Mouse (Mus musculus) liver, postnatal 0 days (tissue): ENCODE data around the gene Misp.

Source experiments
- CTCF ChIP-seq: sonication (generic); IDR thresholded peaks from 2 replicates; pipeline ENCODE4 v1.5.1; 2016; ENCODE audit warnings: antibody characterized with exemption, low read depth
- EP300 ChIP-seq: IDR thresholded peaks from 2 replicates; pipeline ENCODE4 v1.6.1; 2016; ENCODE audit warnings: antibody characterized with exemption, low read depth, mild to moderate bottlenecking

DNA sequence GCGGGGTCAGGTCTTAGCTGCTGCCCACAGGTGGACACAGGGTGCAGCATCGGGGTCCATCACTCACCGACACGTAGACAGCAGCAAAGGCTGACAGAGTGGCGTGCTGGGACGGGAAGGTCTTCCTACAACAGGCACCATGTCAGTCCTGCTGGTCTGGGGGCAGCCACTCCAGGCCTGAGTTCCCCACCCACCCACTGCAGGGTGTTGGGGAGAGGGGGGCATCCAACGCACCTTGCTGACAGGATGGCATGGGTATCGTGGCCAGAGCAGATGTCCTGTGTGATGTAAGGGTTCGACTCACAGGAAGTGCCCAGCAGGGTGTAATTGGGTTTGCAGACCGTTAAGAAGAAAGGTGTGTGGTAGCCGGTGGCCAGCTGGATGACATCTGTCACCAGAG lies 45.8 kb downstream of the Misp start:
- TF ChIP-seq CTCF (no peak), EP300 (no peak)
